Comparison of ENCODE assay signal across 11 mouse cellular contexts in genomic region chr11:117696585-117696984, GRCm38 (mm10). TPM values are rescaled to one million over a fixed set of nuclear protein-coding genes. Genes with fewer than 3 reads are reported as not detected.
DNase-seq lines count a peak whose midpoint lies in the region; ATAC-seq lines count a peak whose summit lies in the region.
"Had no signal": no experiment of that assay in that cellular context is flagged by ENCODE, and none has a peak within 500 bp of the region (broad histone marks: within the 10 kb centered on the region; RNA-seq: fewer than 3 reads in every experiment).

No protein-coding gene starts in this region.

- DNase-seq in hindbrain, embryonic 14.5 days (ENCODE audit: low spot score): no peak
- DNase-seq in neural tube, embryonic 10.5 days (ENCODE audit: extremely low spot score, low spot score): no peak
- DNase-seq in cerebellum, postnatal 4 days (ENCODE audit: low spot score in 2 of 2): no peak
- no peak for DNase-seq in layer of hippocampus, adult 8-10 months (ENCODE audit: low spot score in 2 of 2)
- DNase-seq: cerebellum, adult 11-12 months; right cerebral cortex, adult 18-20 months; thymus, postnatal 4 days had no signal

- no peak overlapping the region for H3K4me3 ChIP-seq in hindbrain, embryonic 12.5 days
- H3K4me3 ChIP-seq in hindbrain, embryonic 14.5 days (replicated peaks; ENCODE audit: low read length): no peak overlapping the region
- H3K4me3 ChIP-seq in neural tube, embryonic 15.5 days (replicated peaks): no peak overlapping the region
- no peak overlapping the region for H3K4me3 ChIP-seq in liver, embryonic 15.5 days (replicated peaks)

- H3K4me2 ChIP-seq in hindbrain, embryonic 12.5 days (replicated peaks): no peak overlapping the region
- H3K4me2 ChIP-seq in hindbrain, embryonic 14.5 days (replicated peaks): no peak overlapping the region
- no peak overlapping the region for H3K4me2 ChIP-seq in neural tube, embryonic 15.5 days
- H3K4me2 ChIP-seq in liver, embryonic 15.5 days: no peak overlapping the region

- ATAC-seq in hindbrain, embryonic 12.5 days (ENCODE audit: low FRiP score): no peak
- ATAC-seq in hindbrain, embryonic 14.5 days (ENCODE audit: low FRiP score): no peak
- no peak for ATAC-seq in neural tube, embryonic 15.5 days (ENCODE audit: low FRiP score)
- ATAC-seq in liver, embryonic 15.5 days (ENCODE audit: insufficient read depth): no peak

- H3K9me3 ChIP-seq in hindbrain, embryonic 12.5 days (replicated peaks): no peaks in the 10 kb centered on the region
- H3K9me3 ChIP-seq in hindbrain, embryonic 14.5 days (ENCODE audit: control insufficient read depth, low read length): no peaks in the 10 kb centered on the region
- no peaks in the 10 kb centered on the region for H3K9me3 ChIP-seq in neural tube, embryonic 15.5 days (replicated peaks)
- no peaks in the 10 kb centered on the region for H3K9me3 ChIP-seq in liver, embryonic 15.5 days (replicated peaks)

- peak overlapping the region; percentile 19; the same call in 1 of the 2 replicates for H3K27ac ChIP-seq in hindbrain, embryonic 12.5 days
- H3K27ac ChIP-seq in hindbrain, embryonic 14.5 days: no peak overlapping the region
- H3K27ac ChIP-seq in neural tube, embryonic 15.5 days (replicated peaks): 0 out of 2 replicates have a peak overlapping the region, but pooled peaks have one; percentile 28
- H3K27ac ChIP-seq in liver, embryonic 15.5 days (replicated peaks): 0 out of 2 replicates have a peak overlapping the region, but pooled peaks have one; percentile 19
- H3K27ac ChIP-seq: kidney, postnatal 0 days had no signal

- H3K4me1 ChIP-seq in hindbrain, embryonic 12.5 days: peaks cover 32% of the 10 kb centered on the region
- H3K4me1 ChIP-seq in hindbrain, embryonic 14.5 days (replicated peaks; ENCODE audit: control insufficient read depth, insufficient read depth, low read length): peaks cover 19% of the 10 kb centered on the region
- peaks cover 54% of the 10 kb centered on the region for H3K4me1 ChIP-seq in neural tube, embryonic 15.5 days
- peaks cover 27% of the 10 kb centered on the region for H3K4me1 ChIP-seq in liver, embryonic 15.5 days (replicated peaks)

- no peak overlapping the region for H3K9ac ChIP-seq in hindbrain, embryonic 12.5 days
- no peak overlapping the region for H3K9ac ChIP-seq in hindbrain, embryonic 14.5 days
- no peak overlapping the region for H3K9ac ChIP-seq in neural tube, embryonic 15.5 days (replicated peaks)
- no peak overlapping the region for H3K9ac ChIP-seq in liver, embryonic 15.5 days

- no peaks in the 10 kb centered on the region; the same call in 1 of the 2 replicates for H3K36me3 ChIP-seq in hindbrain, embryonic 12.5 days
- H3K36me3 ChIP-seq in hindbrain, embryonic 14.5 days (replicated peaks; ENCODE audit: control insufficient read depth, insufficient read depth): peaks cover 3% of the 10 kb centered on the region; the same call in 1 of the 2 replicates
- no peaks in the 10 kb centered on the region for H3K36me3 ChIP-seq in neural tube, embryonic 15.5 days
- 0 out of 2 replicates have a peak, but pooled peaks cover 2% of the 10 kb centered on the region for H3K36me3 ChIP-seq in liver, embryonic 15.5 days (replicated peaks)

- H3K27me3 ChIP-seq in hindbrain, embryonic 12.5 days: no peaks in the 10 kb centered on the region
- no peaks in the 10 kb centered on the region for H3K27me3 ChIP-seq in hindbrain, embryonic 14.5 days (ENCODE audit: control insufficient read depth, insufficient read depth, low read length)
- H3K27me3 ChIP-seq in neural tube, embryonic 15.5 days (replicated peaks): no peaks in the 10 kb centered on the region
- H3K27me3 ChIP-seq in liver, embryonic 15.5 days: no peaks in the 10 kb centered on the region

- 55% methylated on average over 6 of the region's 6 CpGs for WGBS in hindbrain, embryonic 12.5 days
- WGBS in hindbrain, embryonic 14.5 days: 54% methylated on average over 6 of the region's 6 CpGs
- 57% methylated on average over 6 of the region's 6 CpGs for WGBS in neural tube, embryonic 15.5 days
- WGBS in liver, embryonic 15.5 days (ENCODE audit: insufficient replicate concordance): 41% methylated on average over 6 of the region's 6 CpGs

RNA-seq across cellular contexts. Expression of gene Tnrc6c, which starts 42.5 kb away (rescaled TPM):
- polyA plus RNA-seq in hindbrain, embryonic 12.5 days (2016; fragmentation: Nextera tagmentation; extraction: Ambion mirVana): 26.3 and 28.3 TPM in 2 replicates
- polyA plus RNA-seq in hindbrain, embryonic 14.5 days (2014; fragmentation: Nextera tagmentation; extraction: Ambion mirVana): 23.4 and 25.1 TPM in 2 replicates
- polyA plus RNA-seq in neural tube, embryonic 15.5 days (2015; fragmentation: Nextera tagmentation; extraction: Ambion mirVana): 20.5 and 23.6 TPM in 2 replicates
- 2.4 and 3.0 TPM in 2 replicates for polyA plus RNA-seq in liver, embryonic 15.5 days (2015; fragmentation: Nextera tagmentation; extraction: Ambion mirVana)
- total RNA-seq in layer of hippocampus, adult 8-10 months (2022): 10 to 100 TPM; 69.4 to 83.2 (median 76.7) TPM
